Mouse (Mus musculus): ENCODE measurements around the gene Olfr922. TPM values are rescaled to one million over a fixed set of nuclear protein-coding genes. Genes with fewer than 3 reads are reported as not detected.

Gene Olfr922
- polyA plus RNA-seq (2016; fragmentation: Nextera tagmentation; extraction: Ambion mirVana) = not detected in 2 replicates

DNA sequence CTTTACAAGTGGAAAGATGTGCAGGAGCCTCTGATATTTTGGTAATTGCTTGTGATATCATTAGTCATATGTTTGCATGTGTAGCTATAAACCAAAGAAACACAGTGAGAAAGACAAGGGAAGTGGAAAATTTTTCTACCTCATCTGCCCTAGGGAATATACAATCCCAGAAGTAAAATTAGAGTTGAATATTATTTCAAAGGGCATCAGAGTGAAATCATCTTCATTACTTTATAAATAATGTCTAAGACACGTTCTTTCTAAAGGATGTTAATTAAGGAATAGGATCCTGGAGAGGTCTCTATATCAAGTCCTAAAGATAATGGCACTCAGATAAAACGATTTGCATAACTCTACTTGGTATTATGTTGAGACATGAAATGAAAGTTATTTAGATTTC lies at the start of gene Olfr922:
TSS of gene Olfr922 (plus strand) at position 301 of the 400 bp plus-strand sequence.
- Histone ChIP-seq H3K27me3 (no peaks in the 10 kb centered on the region), H3K27ac (no peak within 1 kb of the TSS), H3K9ac (replicated peaks) (no peak within 1 kb of the TSS), H3K4me1 (replicated peaks) (no peaks in the 10 kb centered on the region), H3K36me3 (no peaks in the 10 kb centered on the region), H3K4me3 (replicated peaks) (no peak within 1 kb of the TSS), H3K9me3 (no peaks in the 10 kb centered on the region), H3K4me2 (no peak within 1 kb of the TSS)
- WGBS = 80% methylated on average over 2 of the region's 2 CpGs
- no peak for ATAC-seq (ENCODE audit: insufficient number of reproducible peaks, insufficient read depth, low FRiP score, low TSS enrichment, low read depth)

DNA sequence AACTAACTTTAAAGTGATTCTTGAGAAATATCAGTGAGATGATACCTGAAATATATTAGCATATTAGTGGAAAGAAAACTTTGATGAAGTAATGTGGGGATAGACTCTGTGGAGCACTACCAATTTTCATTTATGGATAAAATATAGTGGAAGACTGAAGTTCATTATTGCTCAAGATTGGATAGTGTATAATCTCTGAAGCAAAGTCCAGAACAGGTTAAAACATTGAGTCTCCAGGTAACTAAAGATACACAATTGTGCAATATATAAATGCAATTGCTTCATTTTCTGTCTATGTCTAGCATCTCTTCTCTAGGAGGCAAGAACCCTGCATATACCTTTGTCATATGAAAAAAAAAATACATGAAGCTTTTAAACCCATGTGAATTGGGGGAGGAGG lies 41.6 kb upstream of the Olfr922 start, which contains the start of gene Olfr921:
TSS of gene Olfr921 (plus strand) at position 301 of the 400 bp plus-strand sequence.
- H3K36me3 ChIP-seq = no peaks in the 10 kb centered on the region
- no peak within 1 kb of the TSS for H3K9ac ChIP-seq (replicated peaks)
- no peak within 1 kb of the TSS for H3K27ac ChIP-seq
- H3K4me1 ChIP-seq (replicated peaks) = no peaks in the 10 kb centered on the region
- no peak for ATAC-seq (ENCODE audit: insufficient number of reproducible peaks, insufficient read depth, low FRiP score, low TSS enrichment, low read depth)
- H3K27me3 ChIP-seq = no peaks in the 10 kb centered on the region
- no peaks in the 10 kb centered on the region for H3K9me3 ChIP-seq
- H3K4me2 ChIP-seq = no peak within 1 kb of the TSS
- H3K4me3 ChIP-seq (replicated peaks) = no peak within 1 kb of the TSS

DNA sequence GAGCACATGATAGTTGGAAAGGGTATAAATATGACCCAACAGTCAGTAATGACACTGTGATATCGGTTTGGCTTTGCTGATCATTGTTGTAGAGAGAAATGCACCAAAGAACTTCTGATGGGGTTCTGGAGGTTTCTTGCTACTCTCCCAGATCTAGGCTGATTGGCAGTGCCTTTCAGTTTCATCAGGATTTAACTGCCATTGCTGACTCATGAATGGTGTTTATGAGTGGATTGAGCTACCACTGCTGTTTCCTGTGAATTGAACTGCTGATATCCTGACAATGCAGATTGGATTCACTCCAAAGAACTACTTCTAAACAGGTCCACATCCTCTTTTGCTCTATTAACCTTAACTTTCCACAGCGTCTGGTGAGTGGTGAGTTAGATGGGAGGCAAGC lies 21.7 kb upstream of the Olfr922 start:
- Histone ChIP-seq H3K4me1 (replicated peaks) (no peaks in the 10 kb centered on the region), H3K27ac (no peak overlapping the region), H3K9me3 (no peaks in the 10 kb centered on the region), H3K27me3 (no peaks in the 10 kb centered on the region), H3K4me3 (replicated peaks) (no peak overlapping the region), H3K36me3 (no peaks in the 10 kb centered on the region), H3K9ac (replicated peaks) (no peak overlapping the region), H3K4me2 (no peak overlapping the region)
- ATAC-seq (ENCODE audit: insufficient number of reproducible peaks, insufficient read depth, low FRiP score, low TSS enrichment, low read depth) = no peak
- WGBS = 87% methylated on average over 2 of the region's 2 CpGs

DNA sequence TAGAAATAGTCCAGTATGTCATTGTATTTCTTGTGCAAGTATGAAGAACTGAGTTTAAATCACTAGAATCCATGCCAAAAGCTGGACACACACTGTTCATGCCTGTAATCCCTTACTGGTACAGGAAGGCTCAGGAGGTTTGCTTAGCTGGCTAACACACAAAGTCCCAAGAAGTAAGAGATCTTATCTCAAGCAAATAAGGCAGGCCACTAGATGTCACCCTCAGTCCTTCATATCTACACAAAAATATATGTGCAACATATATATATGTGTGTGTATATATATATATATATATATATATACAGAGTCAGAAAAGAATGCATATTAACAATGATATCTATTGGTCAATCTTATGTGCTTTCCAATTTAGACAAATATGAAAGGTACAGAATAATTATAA lies 8.7 kb upstream of the Olfr922 start:
- ATAC-seq (ENCODE audit: insufficient number of reproducible peaks, insufficient read depth, low FRiP score, low TSS enrichment, low read depth) = no peak
- Histone ChIP-seq H3K9me3 (no peaks in the 10 kb centered on the region), H3K4me2 (no peak overlapping the region), H3K27ac (no peak overlapping the region), H3K9ac (replicated peaks) (no peak overlapping the region), H3K4me3 (replicated peaks) (no peak overlapping the region), H3K36me3 (no peaks in the 10 kb centered on the region), H3K27me3 (no peaks in the 10 kb centered on the region), H3K4me1 (replicated peaks) (no peaks in the 10 kb centered on the region)

DNA sequence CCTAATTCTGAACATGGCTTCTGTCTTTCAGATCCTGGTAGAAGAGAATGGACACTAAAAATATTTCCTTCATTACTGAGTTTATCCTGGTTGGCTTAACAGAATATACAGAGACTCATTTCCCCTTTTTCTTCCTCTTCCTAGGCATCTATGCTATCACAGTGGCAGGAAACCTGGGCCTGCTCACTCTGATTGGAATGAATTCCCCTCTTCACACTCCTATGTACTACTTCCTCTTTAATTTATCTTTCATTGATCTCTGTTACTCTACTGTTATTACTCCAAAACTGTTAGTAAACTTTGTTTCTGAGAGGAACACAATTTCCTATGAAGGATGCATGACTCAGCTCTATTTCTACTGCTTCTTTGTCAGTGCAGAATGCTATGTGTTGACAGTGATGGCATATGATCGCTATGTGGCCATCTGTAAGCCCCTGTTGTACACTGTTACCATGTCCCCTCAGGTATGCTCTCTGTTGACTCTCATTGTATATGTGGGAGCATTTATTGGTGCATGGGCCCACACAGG lies 1.1 kb downstream of the Olfr922 start:
- no peak for ATAC-seq (ENCODE audit: insufficient number of reproducible peaks, insufficient read depth, low FRiP score, low TSS enrichment, low read depth)
- H3K4me3 ChIP-seq (replicated peaks) = no peak overlapping the region
- H3K27ac ChIP-seq = no peak overlapping the region
- 87% methylated on average over 1 of the region's 1 CpGs for WGBS
- no peaks in the 10 kb centered on the region for H3K9me3 ChIP-seq
- no peak overlapping the region for H3K4me2 ChIP-seq
- H3K36me3 ChIP-seq = no peaks in the 10 kb centered on the region
- H3K9ac ChIP-seq (replicated peaks) = no peak overlapping the region
- no peaks in the 10 kb centered on the region for H3K27me3 ChIP-seq
- H3K4me1 ChIP-seq (replicated peaks) = no peaks in the 10 kb centered on the region

DNA sequence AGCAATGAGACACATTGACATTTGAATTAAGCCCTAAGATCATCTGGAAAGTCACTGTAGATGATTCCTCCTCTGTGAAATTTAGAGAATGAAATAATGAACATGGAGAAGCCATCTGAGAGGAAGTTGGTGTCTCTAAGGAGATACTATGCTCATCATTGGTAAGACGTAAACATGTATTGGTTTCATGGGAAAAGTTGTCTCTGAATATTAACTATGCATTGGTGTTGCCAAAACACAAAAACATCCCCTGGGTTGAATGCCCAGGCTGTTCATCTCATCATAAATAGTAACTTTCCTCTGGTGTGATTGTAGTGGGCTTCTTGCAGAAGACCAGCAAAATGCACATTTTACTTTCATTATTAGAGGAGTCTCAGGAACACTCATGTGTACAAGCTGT lies 11.8 kb downstream of the Olfr922 start, which contains the start of gene Olfr923:
TSS of gene Olfr923 (plus strand) at position 301 of the 400 bp plus-strand sequence.
- H3K4me3 ChIP-seq (replicated peaks) = no peak within 1 kb of the TSS
- no peak within 1 kb of the TSS for H3K4me2 ChIP-seq
- H3K9ac ChIP-seq (replicated peaks) = no peak within 1 kb of the TSS
- H3K27me3 ChIP-seq = no peaks in the 10 kb centered on the region
- WGBS = 90% methylated on average over 1 of the region's 1 CpGs
- no peak for ATAC-seq (ENCODE audit: insufficient number of reproducible peaks, insufficient read depth, low FRiP score, low TSS enrichment, low read depth)
- no peaks in the 10 kb centered on the region for H3K4me1 ChIP-seq (replicated peaks)
- H3K36me3 ChIP-seq = no peaks in the 10 kb centered on the region
- no peak within 1 kb of the TSS for H3K27ac ChIP-seq
- no peaks in the 10 kb centered on the region for H3K9me3 ChIP-seq

DNA sequence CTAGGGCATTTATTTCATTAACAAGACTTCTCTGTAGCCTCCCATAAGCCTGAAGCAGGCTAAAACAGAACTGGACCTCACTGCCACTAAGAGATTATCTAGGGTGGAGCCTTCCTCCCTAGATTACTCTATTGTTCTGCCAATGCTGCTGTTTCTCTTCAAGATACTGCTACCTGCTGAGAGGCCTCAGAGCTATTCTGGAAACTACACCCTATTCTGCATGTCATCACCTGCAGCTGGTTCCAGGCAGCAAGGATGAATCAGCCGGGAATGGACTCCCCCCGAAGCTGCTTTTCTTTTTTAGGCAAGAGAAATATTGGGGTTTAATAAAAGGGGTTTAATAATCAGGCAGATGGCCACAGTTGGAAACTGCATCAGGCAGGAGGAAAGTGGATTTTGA lies 18.6 kb downstream of the Olfr922 start:
- Histone ChIP-seq H3K4me2 (no peak overlapping the region), H3K9me3 (no peaks in the 10 kb centered on the region), H3K27me3 (no peaks in the 10 kb centered on the region), H3K4me1 (replicated peaks) (no peaks in the 10 kb centered on the region), H3K9ac (replicated peaks) (no peak overlapping the region), H3K4me3 (replicated peaks) (no peak overlapping the region), H3K27ac (no peak overlapping the region), H3K36me3 (no peaks in the 10 kb centered on the region)
- 79% methylated on average over 2 of the region's 2 CpGs for WGBS
- no peak for ATAC-seq (ENCODE audit: insufficient number of reproducible peaks, insufficient read depth, low FRiP score, low TSS enrichment, low read depth)

DNA sequence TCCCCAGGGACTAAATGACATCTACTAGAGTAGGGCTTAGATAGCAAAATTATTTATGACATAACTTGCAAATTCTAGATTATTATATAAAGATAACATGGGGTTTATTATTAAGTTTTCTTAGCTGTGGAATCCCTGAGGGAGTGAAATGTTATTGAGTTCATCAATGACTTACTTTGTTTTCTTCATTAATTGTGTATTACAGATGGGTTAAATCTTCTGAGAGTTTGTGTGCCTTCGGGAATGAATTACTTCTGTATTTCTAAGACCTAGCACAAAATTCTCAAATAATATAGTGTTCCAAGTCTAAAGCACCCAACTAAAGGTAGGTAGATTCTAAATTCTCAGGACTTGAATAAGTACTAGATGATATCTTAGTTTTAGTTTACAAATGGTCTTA lies 29.7 kb downstream of the Olfr922 start, which contains the start of gene Olfr924:
TSS of gene Olfr924 (plus strand) at position 301 of the 400 bp plus-strand sequence.
- WGBS = 86% methylated on average over 1 of the region's 1 CpGs
- H3K4me3 ChIP-seq (replicated peaks) = no peak within 1 kb of the TSS

DNA sequence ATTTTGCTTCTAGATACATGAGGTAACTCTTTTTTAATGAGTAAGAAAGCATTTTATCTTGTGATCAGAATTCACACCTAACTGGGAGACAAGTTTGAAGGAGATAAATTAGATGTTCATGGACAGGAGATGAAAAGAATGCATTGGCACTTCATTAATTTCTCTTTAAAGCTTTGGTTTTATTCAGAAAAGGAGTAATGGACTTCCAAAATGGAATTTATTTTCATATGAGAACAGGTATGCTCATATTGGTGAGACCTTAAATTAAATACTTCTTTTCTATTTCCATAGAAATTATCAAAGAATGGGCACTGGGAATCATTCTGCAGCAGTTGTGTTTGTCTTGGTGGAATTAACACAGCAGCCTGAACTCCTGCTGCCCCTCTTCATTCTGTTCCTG lies 40.3 kb downstream of the Olfr922 start, which contains the start of gene Olfr26:
TSS of gene Olfr26 (plus strand) at position 301 of the 400 bp plus-strand sequence.
- ATAC-seq (ENCODE audit: insufficient number of reproducible peaks, insufficient read depth, low FRiP score, low TSS enrichment, low read depth) = no peak
- Histone ChIP-seq H3K27me3 (no peaks in the 10 kb centered on the region), H3K9me3 (no peaks in the 10 kb centered on the region), H3K4me2 (no peak within 1 kb of the TSS), H3K36me3 (no peaks in the 10 kb centered on the region), H3K9ac (replicated peaks) (no peak within 1 kb of the TSS), H3K27ac (no peak within 1 kb of the TSS), H3K4me1 (replicated peaks) (no peaks in the 10 kb centered on the region), H3K4me3 (replicated peaks) (no peak within 1 kb of the TSS)

More for the DNA sequence above, 29.7 kb downstream of the Olfr922 start, which contains the start of gene Olfr924:
- no peak for ATAC-seq (ENCODE audit: insufficient number of reproducible peaks, insufficient read depth, low FRiP score, low TSS enrichment, low read depth)
- Histone ChIP-seq H3K27me3 (no peaks in the 10 kb centered on the region), H3K36me3 (no peaks in the 10 kb centered on the region), H3K27ac (no peak within 1 kb of the TSS), H3K9me3 (no peaks in the 10 kb centered on the region), H3K4me2 (no peak within 1 kb of the TSS), H3K4me1 (replicated peaks) (no peaks in the 10 kb centered on the region), H3K9ac (replicated peaks) (no peak within 1 kb of the TSS)

Other genes starting within 250 kb of the Olfr922 start
- gene Olfr912, start 234.4 kb upstream of the Olfr922 start, polyA plus RNA-seq (2016; fragmentation: Nextera tagmentation; extraction: Ambion mirVana) = not detected in 2 replicates
- gene Olfr913, start 221.9 kb upstream of the Olfr922 start, polyA plus RNA-seq (2016; fragmentation: Nextera tagmentation; extraction: Ambion mirVana) = not detected in 2 replicates
- not detected in 2 replicates for gene Olfr914, start 209.5 kb upstream of the Olfr922 start, polyA plus RNA-seq (2016; fragmentation: Nextera tagmentation; extraction: Ambion mirVana)
- gene Olfr916, start 154.7 kb upstream of the Olfr922 start, polyA plus RNA-seq (2016; fragmentation: Nextera tagmentation; extraction: Ambion mirVana) = not detected in 2 replicates
- not detected in 2 replicates for gene Olfr917, start 148.8 kb upstream of the Olfr922 start, polyA plus RNA-seq (2016; fragmentation: Nextera tagmentation; extraction: Ambion mirVana)
- gene Olfr918, start 140.0 kb upstream of the Olfr922 start, polyA plus RNA-seq (2016; fragmentation: Nextera tagmentation; extraction: Ambion mirVana) = not detected in 2 replicates
- not detected in 2 replicates for gene Olfr919, start 110.9 kb upstream of the Olfr922 start, polyA plus RNA-seq (2016; fragmentation: Nextera tagmentation; extraction: Ambion mirVana)
- 14.2 and 15.9 TPM in 2 replicates for gene Vwa5a, start 96.3 kb upstream of the Olfr922 start, polyA plus RNA-seq (2016; fragmentation: Nextera tagmentation; extraction: Ambion mirVana)
- gene Olfr920, start 62.3 kb upstream of the Olfr922 start, polyA plus RNA-seq (2016; fragmentation: Nextera tagmentation; extraction: Ambion mirVana) = not detected in 2 replicates
- gene Olfr921, start 41.5 kb upstream of the Olfr922 start, polyA plus RNA-seq (2016; fragmentation: Nextera tagmentation; extraction: Ambion mirVana) = not detected in 2 replicates
- gene Olfr923, start 11.9 kb downstream of the Olfr922 start, polyA plus RNA-seq (2016; fragmentation: Nextera tagmentation; extraction: Ambion mirVana) = not detected in 2 replicates
- not detected in 2 replicates for gene Olfr924, start 29.8 kb downstream of the Olfr922 start, polyA plus RNA-seq (2016; fragmentation: Nextera tagmentation; extraction: Ambion mirVana)
- gene Olfr26, start 40.4 kb downstream of the Olfr922 start, polyA plus RNA-seq (2016; fragmentation: Nextera tagmentation; extraction: Ambion mirVana) = not detected in 2 replicates
- gene Olfr926, start 62.5 kb downstream of the Olfr922 start, polyA plus RNA-seq (2016; fragmentation: Nextera tagmentation; extraction: Ambion mirVana) = not detected in 2 replicates
- gene Olfr930, start 115.2 kb downstream of the Olfr922 start, polyA plus RNA-seq (2016; fragmentation: Nextera tagmentation; extraction: Ambion mirVana) = not detected in 2 replicates
- not detected in 2 replicates for gene Olfr933, start 157.7 kb downstream of the Olfr922 start, polyA plus RNA-seq (2016; fragmentation: Nextera tagmentation; extraction: Ambion mirVana)
- gene Olfr934, start 173.7 kb downstream of the Olfr922 start, polyA plus RNA-seq (2016; fragmentation: Nextera tagmentation; extraction: Ambion mirVana) = not detected in 2 replicates
- not detected in 2 replicates for gene Olfr935, start 185.1 kb downstream of the Olfr922 start, polyA plus RNA-seq (2016; fragmentation: Nextera tagmentation; extraction: Ambion mirVana)
- gene Olfr146, start 208.8 kb downstream of the Olfr922 start, polyA plus RNA-seq (2016; fragmentation: Nextera tagmentation; extraction: Ambion mirVana) = not detected in 2 replicates

All from limb, embryonic 12.5 days (tissue).